Mouse (Mus musculus) cortical plate, adult 2 months (tissue): ENCODE data around the gene Tbc1d25.

Source experiments
- CTCF ChIP-seq: fragments of 200-500 bp; IDR thresholded peaks from 2 replicates; pipeline ENCODE4 v1.5.1; 2011; ENCODE audit warnings: mild to moderate bottlenecking, control low read depth, low read length; ENCODE audit not compliant: insufficient read depth; ENCODE audit errors: extremely low read depth
- POLR2A ChIP-seq: fragments of 200-500 bp; IDR thresholded peaks from 2 replicates; pipeline ENCODE4 v1.6.1; 2011; ENCODE audit warnings: mild to moderate bottlenecking, low read length, control low read depth; ENCODE audit not compliant: insufficient read depth; ENCODE audit errors: extremely low read depth

DNA sequence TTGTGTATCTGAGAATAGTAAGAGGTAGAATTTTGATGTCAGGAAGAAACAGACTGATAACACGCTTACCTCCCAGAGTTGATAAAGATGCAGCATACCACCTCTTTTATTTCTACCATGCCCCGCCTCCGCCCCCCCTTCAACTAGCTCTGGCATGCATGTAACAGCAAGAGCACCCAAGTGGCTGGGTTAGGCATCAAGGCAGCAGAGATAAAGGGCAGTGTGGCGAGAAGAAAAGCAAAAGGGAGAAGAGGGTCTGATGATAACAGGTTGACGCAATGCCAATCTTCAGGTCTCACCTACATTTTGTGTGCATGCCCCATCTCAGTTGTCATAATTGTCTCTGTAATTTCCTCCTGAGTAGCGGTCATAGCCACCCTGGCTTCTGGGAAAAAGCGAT, 33.0 kb downstream of the Tbc1d25 start:
- no peak for TF ChIP-seq CTCF
- no peak for TF ChIP-seq POLR2A
